ENCODE assay signal across 9 mouse cellular contexts in genomic region chr13:4265455-4265854, GRCm38 (mm10). TPM values are rescaled to one million over a fixed set of nuclear protein-coding genes. Genes with fewer than 3 reads are reported as not detected.
ATAC-seq and TF ChIP-seq lines count a peak whose summit lies in the region.
"Not testable (repeated sequence)": the region's sequence is repeated elsewhere in the genome, so short reads cannot be mapped to it uniquely, and the experiment has no call there.
"Had no signal": no experiment of that assay in that cellular context is flagged by ENCODE, and none has a peak within 500 bp of the region (broad histone marks: within the 10 kb centered on the region; RNA-seq: fewer than 3 reads in every experiment).

No protein-coding gene starts in this region.

- not testable (repeated sequence) for H3K27me3 ChIP-seq in intestine, embryonic 15.5 days (replicated peaks); intestine, embryonic 16.5 days (replicated peaks; ENCODE audit: control insufficient read depth, insufficient read depth, low read length); intestine, postnatal 0 days (replicated peaks; ENCODE audit: control insufficient read depth, insufficient read depth, low read length); small intestine, adult 2 months (ENCODE audit: control insufficient read depth, insufficient read depth, low read length)

- not testable (repeated sequence) for H3K27ac ChIP-seq in intestine, embryonic 15.5 days; intestine, embryonic 16.5 days (ENCODE audit: low read length); intestine, postnatal 0 days (ENCODE audit: low read depth, low read length)
- H3K27ac ChIP-seq in small intestine, adult 2 months (ENCODE audit: insufficient read depth, low read depth, low read length): peak overlapping the region; percentile 81

- not testable (repeated sequence) for TF ChIP-seq CTCF in intestine, postnatal 0 days (IDR thresholded peaks at IDR 0.05; ENCODE audit: low read depth); small intestine, adult 2 months (IDR thresholded peaks at IDR 0.05; ENCODE audit: extremely low read depth, insufficient read length, insufficient replicate concordance, low read depth, low read length)

- TF ChIP-seq POLR2A in small intestine, adult 2 months (IDR thresholded peaks at IDR 0.05; ENCODE audit: low read depth, low read length): not testable (repeated sequence)

- H3K4me3 ChIP-seq in intestine, embryonic 15.5 days (replicated peaks); intestine, embryonic 16.5 days (ENCODE audit: low read length); intestine, postnatal 0 days (ENCODE audit: low read depth, low read length); small intestine, adult 2 months (ENCODE audit: low read depth, low read length): not testable (repeated sequence)

- H3K9me3 ChIP-seq in intestine, embryonic 15.5 days; intestine, embryonic 16.5 days (ENCODE audit: control insufficient read depth, low read length); intestine, postnatal 0 days (ENCODE audit: control insufficient read depth): not testable (repeated sequence)

- H3K4me2 ChIP-seq in intestine, embryonic 15.5 days (replicated peaks); intestine, embryonic 16.5 days (ENCODE audit: low read depth, low read length); intestine, postnatal 0 days (replicated peaks; ENCODE audit: low read depth): not testable (repeated sequence)

- H3K9ac ChIP-seq in intestine, embryonic 15.5 days; intestine, embryonic 16.5 days (ENCODE audit: low read depth, low read length); intestine, postnatal 0 days (ENCODE audit: low read depth, low read length): not testable (repeated sequence)

- 93% methylated on average over 2 of the region's 2 CpGs for WGBS in intestine, embryonic 15.5 days
- 89% methylated on average over 2 of the region's 2 CpGs for WGBS in intestine, embryonic 16.5 days
- 85% methylated on average over 2 of the region's 2 CpGs for WGBS in intestine, postnatal 0 days
- 73% methylated on average over 2 of the region's 2 CpGs for WGBS in small intestine, adult 2 months

- peak; percentile 52; the same call in 1 of the 2 replicates for ATAC-seq in intestine, embryonic 15.5 days
- ATAC-seq in intestine, embryonic 16.5 days: peak; percentile 63
- peak; percentile 39; the same call in 1 of the 2 replicates for ATAC-seq in intestine, postnatal 0 days

- H3K4me1 ChIP-seq in intestine, embryonic 15.5 days (replicated peaks); intestine, embryonic 16.5 days (ENCODE audit: control insufficient read depth, insufficient read depth, low read length); intestine, postnatal 0 days (replicated peaks; ENCODE audit: control insufficient read depth, insufficient read depth, low read length); small intestine, adult 2 months (ENCODE audit: control insufficient read depth, insufficient read depth, insufficient read length, low read length): not testable (repeated sequence)

- H3K36me3 ChIP-seq in intestine, embryonic 15.5 days; intestine, embryonic 16.5 days (ENCODE audit: control insufficient read depth, insufficient read depth, low read length); intestine, postnatal 0 days (ENCODE audit: control insufficient read depth, insufficient read depth); small intestine, adult 2 months (ENCODE audit: control insufficient read depth, insufficient read depth, low read length): not testable (repeated sequence)

RNA-seq across cellular contexts. Expression of gene Akr1c12, which starts 13.8 kb away (rescaled TPM):
- polyA plus RNA-seq in intestine, embryonic 15.5 days (2015; fragmentation: Nextera tagmentation; extraction: Ambion mirVana): 99.7 and 110 TPM in 2 replicates
- polyA plus RNA-seq in intestine, embryonic 16.5 days (2015; fragmentation: Nextera tagmentation; extraction: Ambion mirVana): 151 and 173 TPM in 2 replicates
- 215 and 226 TPM in 2 replicates for polyA plus RNA-seq in intestine, postnatal 0 days (2015; fragmentation: Nextera tagmentation; extraction: Ambion mirVana)
- polyA plus RNA-seq in small intestine, adult 2 months (2012; rRNA removed): 6.0 and 13.0 TPM in 2 replicates
- polyA plus RNA-seq: adrenal gland, adult 2 months had no signal

RNA-seq across cellular contexts. Expression of gene Akr1c19, which starts 37.0 kb away (rescaled TPM):
- 409 and 428 TPM in 2 replicates for polyA plus RNA-seq in intestine, embryonic 15.5 days (2015; fragmentation: Nextera tagmentation; extraction: Ambion mirVana)
- 611 and 704 TPM in 2 replicates for polyA plus RNA-seq in intestine, embryonic 16.5 days (2015; fragmentation: Nextera tagmentation; extraction: Ambion mirVana)
- 936 and 1,023 TPM in 2 replicates for polyA plus RNA-seq in intestine, postnatal 0 days (2015; fragmentation: Nextera tagmentation; extraction: Ambion mirVana)
- 2.0 and 2.8 TPM in 2 replicates for polyA plus RNA-seq in small intestine, adult 2 months (2012; rRNA removed)
- polyA plus RNA-seq: activated CD4-positive, CD25-positive, alpha-beta regulatory T cell, adult 4 months; adrenal gland, adult 2 months; C2C12; CD4-positive, CD25-positive, alpha-beta regulatory T cell, adult 4 months; G1E had no signal

Comparison
In these comparisons a context has a peak if more than half of its experiments do, and no peak if none do; other contexts are left out.
1. RNA of gene Akr1c19, which starts 37.0 kb away (polyA plus RNA-seq): 936 to 1,023 TPM in intestine, postnatal 0 days, 611 to 704 TPM in intestine, embryonic 16.5 days and 409 to 428 TPM in intestine, embryonic 15.5 days; 2.0 to 2.8 TPM in small intestine, adult 2 months; every median in the first group is over 100 times any median in the second.
2. Peak in every context shown above with its lines, with median percentiles within 50 percentile points of each other: ATAC-seq.